Mouse (Mus musculus) embryonic facial prominence, embryonic 11.5 days (tissue): ENCODE data around the gene Btn2a2. TPM values are rescaled to one million over a fixed set of nuclear protein-coding genes. Genes with fewer than 3 reads are reported as not detected.
A peak's percentile ranks its signal among the peaks of the same experiment; 100 is the strongest.

Experiments
- ATAC-seq: fragments of 200-750 bp; cut with Nextera tagmentation; replicated peaks from 2 replicates; pipeline ENCODE4 v1.8.0; 2017; ENCODE audit warnings: low read depth; ENCODE audit not compliant: insufficient number of reproducible peaks, low FRiP score, low TSS enrichment
- DNase-seq: peaks from one replicate; pipeline ENCODE4 v3.0.0-alpha.2; 2015; ENCODE audit warnings: low spot score
- H3K27ac ChIP-seq: fragments of 300-500 bp; sonication (generic); replicated peaks from 2 replicates; pipeline ENCODE4 v1.5.1; 2014; ENCODE audit warnings: mild to moderate bottlenecking, low read depth, low read length, control low read depth
- H3K27me3 ChIP-seq: fragments of 300-500 bp; sonication (generic); 2 replicates; pipeline ENCODE4 v1.6.1; 2014; ENCODE audit warnings: mild to moderate bottlenecking, low read length, moderate library complexity, mixed read lengths; ENCODE audit not compliant: control insufficient read depth, insufficient read depth
- H3K36me3 ChIP-seq: fragments of 300-500 bp; sonication (generic); replicated peaks from 2 replicates; pipeline ENCODE4 v1.6.1; 2014; ENCODE audit warnings: low read depth, mild to moderate bottlenecking, low read length, moderate library complexity, mixed read lengths; ENCODE audit not compliant: control insufficient read depth, insufficient read depth
- H3K4me1 ChIP-seq: fragments of 300-500 bp; sonication (generic); 2 replicates; pipeline ENCODE4 v1.6.1; 2014; ENCODE audit warnings: low read length, mixed read lengths; ENCODE audit not compliant: control insufficient read depth, insufficient read depth
- H3K4me2 ChIP-seq: fragments of 300-500 bp; sonication (generic); 2 replicates; pipeline ENCODE4 v1.6.1; 2014; ENCODE audit warnings: low read depth, mild to moderate bottlenecking, control low read depth, low read length, moderate library complexity
- H3K4me3 ChIP-seq: fragments of 300-500 bp; sonication (generic); 2 replicates; pipeline ENCODE4 v1.5.1; 2014; ENCODE audit warnings: low read depth, low read length, control low read depth
- H3K9ac ChIP-seq: fragments of 300-500 bp; sonication (generic); replicated peaks from 2 replicates; pipeline ENCODE4 v1.6.1; 2014; ENCODE audit warnings: mild to moderate bottlenecking, control low read depth, low read length
- H3K9me3 ChIP-seq: fragments of 300-500 bp; sonication (generic); replicated peaks from 2 replicates; pipeline ENCODE4 v1.6.1; 2016; ENCODE audit warnings: mild to moderate bottlenecking, low read length, inconsistent platforms, mixed read lengths; ENCODE audit not compliant: control insufficient read depth
- WGBS: fragments of 180-500 bp; shearing (Covaris S2); extraction: QIAGEN DNeasy Blood & Tissue Kit; methylation state at CpG from one replicate; pipeline ENCODE4 v1.1.7; 2014; 5-methylcytosine and 5-hydroxymethylcytosine counted together
- polyA plus RNA-seq: library from polyadenylated mRNA; unstranded; fragments of >200 nt; fragmentation: Nextera tagmentation; extraction: Ambion mirVana; gene quantifications from 2 replicates; pipeline ENCODE4 v1.2.1, GENCODE M21; 2014

The Btn2a2 gene
- polyA plus RNA-seq, 1 experiment from 2014 or later = 1.4 TPM

- peak; percentile 97 for DNase-seq
- Histone ChIP-seq H3K27ac (no peak overlapping the region), H3K4me2 (peak overlapping the region; percentile 36)
These were observed 37.7 kb upstream of the Btn2a2 start for GRCm38 (mm10) chr13:23526312-23526711.

GRCm38 (mm10) chr13:23525901-23526300, 37.2 kb upstream of the Btn2a2 start:
- Histone ChIP-seq H3K27me3 (no peaks in the 10 kb centered on the region), H3K4me2 (peak overlapping the region; percentile 36), H3K9ac (peak overlapping the region; percentile 29; the same call in 1 of the 2 replicates), H3K4me1 (no peaks in the 10 kb centered on the region), H3K27ac (no peak overlapping the region), H3K36me3 (no peaks in the 10 kb centered on the region), H3K4me3 (peak overlapping the region; percentile 38), H3K9me3 (no peaks in the 10 kb centered on the region)
- DNase-seq = peak; percentile 73
- 2% methylated on average over 10 of the region's 10 CpGs for WGBS
- ATAC-seq = no peak

More at GRCm38 (mm10) chr13:23526312-23526711, 37.7 kb upstream of the Btn2a2 start:
- H3K27me3 ChIP-seq = no peaks in the 10 kb centered on the region
- H3K9me3 ChIP-seq = no peaks in the 10 kb centered on the region
- H3K9ac ChIP-seq = peak overlapping the region; percentile 43
- H3K4me1 ChIP-seq = no peaks in the 10 kb centered on the region
- WGBS = under 1% methylated on average over 17 of the region's 17 CpGs
- ATAC-seq = no peak
- H3K4me3 ChIP-seq = peak overlapping the region; percentile 38
- no peaks in the 10 kb centered on the region for H3K36me3 ChIP-seq

DNA sequence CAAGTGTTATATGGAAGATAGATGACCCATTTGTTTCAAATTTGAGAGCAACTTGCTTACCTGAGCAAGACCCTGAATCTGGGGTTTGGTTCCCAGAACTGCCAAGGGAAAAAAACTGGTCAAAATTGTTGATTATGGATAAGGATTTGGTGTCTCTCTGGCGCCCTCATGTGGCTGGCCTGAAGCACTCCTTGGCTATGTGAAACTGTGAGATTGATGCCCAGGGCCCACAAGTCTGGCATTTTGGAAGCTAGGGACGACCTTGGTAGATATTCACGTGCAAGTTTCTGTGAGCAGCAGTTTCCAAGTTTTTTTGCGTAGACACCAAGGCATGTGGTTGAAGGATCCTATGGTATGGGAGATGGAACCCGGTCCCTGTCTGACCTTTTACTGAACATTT, 36.0 kb upstream of the Btn2a2 start:
- WGBS = 4% methylated on average over 5 of the region's 5 CpGs
- H3K9ac ChIP-seq = no peak overlapping the region

GRCm38 (mm10) chr13:23523976-23524375, 35.3 kb upstream of the Btn2a2 start:
- no peak overlapping the region for H3K4me3 ChIP-seq
- no peaks in the 10 kb centered on the region for H3K9me3 ChIP-seq
- no peak for ATAC-seq
- no peaks in the 10 kb centered on the region for H3K4me1 ChIP-seq
- no peak overlapping the region for H3K9ac ChIP-seq
- no peaks in the 10 kb centered on the region for H3K36me3 ChIP-seq
- WGBS = 61% methylated on average over 5 of the region's 5 CpGs
- H3K27me3 ChIP-seq = no peaks in the 10 kb centered on the region
- H3K27ac ChIP-seq = no peak overlapping the region
- no peak for DNase-seq
- H3K4me2 ChIP-seq = no peak overlapping the region

More for the DNA sequence above, 36.0 kb upstream of the Btn2a2 start:
- no peak overlapping the region for H3K4me3 ChIP-seq
- no peaks in the 10 kb centered on the region for H3K4me1 ChIP-seq
- ATAC-seq (0 out of 2 replicates have a peak, but pooled peaks have one; percentile 29), DNase-seq (peak; percentile 90)
- H3K36me3 ChIP-seq = no peaks in the 10 kb centered on the region
- H3K9me3 ChIP-seq = no peaks in the 10 kb centered on the region
- no peaks in the 10 kb centered on the region for H3K27me3 ChIP-seq
- no peak overlapping the region for H3K27ac ChIP-seq
- H3K4me2 ChIP-seq = no peak overlapping the region

GRCm38 (mm10) chr13:23521703-23522102, 33.0 kb upstream of the Btn2a2 start:
- no peak for ATAC-seq
- Histone ChIP-seq H3K4me2 (no peak overlapping the region; the same call in 1 of the 2 replicates), H3K4me1 (no peaks in the 10 kb centered on the region), H3K9me3 (no peaks in the 10 kb centered on the region), H3K27ac (no peak overlapping the region), H3K36me3 (no peaks in the 10 kb centered on the region), H3K9ac (no peak overlapping the region), H3K27me3 (no peaks in the 10 kb centered on the region), H3K4me3 (no peak overlapping the region)
- peak; percentile 84 for DNase-seq
- WGBS = 1% methylated on average over 14 of the region's 14 CpGs

- Histone ChIP-seq H3K27ac (no peak overlapping the region), H3K9me3 (no peaks in the 10 kb centered on the region), H3K4me3 (peak overlapping the region; percentile 28), H3K9ac (no peak overlapping the region), H3K36me3 (no peaks in the 10 kb centered on the region), H3K4me2 (peak overlapping the region; percentile 16), H3K27me3 (no peaks in the 10 kb centered on the region), H3K4me1 (no peaks in the 10 kb centered on the region)
- DNase-seq = peak; percentile 90
- 0% methylated on average over 10 of the region's 10 CpGs for WGBS
- 0 out of 2 replicates have a peak, but pooled peaks have one; percentile 10 for ATAC-seq
These were observed 30.8 kb upstream of the Btn2a2 start for GRCm38 (mm10) chr13:23519416-23519815.

GRCm38 (mm10) chr13:23518885-23519284, 30.2 kb upstream of the Btn2a2 start:
- H3K27ac ChIP-seq = no peak overlapping the region
- 0% methylated on average over 6 of the region's 6 CpGs for WGBS
- DNase-seq (peak; percentile 91), ATAC-seq (peak; percentile 54)
- H3K4me3 ChIP-seq = peak overlapping the region; percentile 28
- H3K9ac ChIP-seq = no peak overlapping the region
- no peaks in the 10 kb centered on the region for H3K27me3 ChIP-seq
- no peaks in the 10 kb centered on the region for H3K36me3 ChIP-seq
- H3K4me1 ChIP-seq = no peaks in the 10 kb centered on the region
- no peaks in the 10 kb centered on the region for H3K9me3 ChIP-seq
- peak overlapping the region; percentile 16 for H3K4me2 ChIP-seq

GRCm38 (mm10) chr13:23518295-23518603, 29.6 kb upstream of the Btn2a2 start:
- no peaks in the 10 kb centered on the region for H3K27me3 ChIP-seq
- peak overlapping the region; percentile 14 for H3K4me2 ChIP-seq
- peak overlapping the region; percentile 47 for H3K4me3 ChIP-seq
- under 1% methylated on average over 6 of the region's 6 CpGs for WGBS
- no peak for ATAC-seq
- no peak overlapping the region for H3K27ac ChIP-seq
- no peaks in the 10 kb centered on the region for H3K4me1 ChIP-seq
- H3K36me3 ChIP-seq = no peaks in the 10 kb centered on the region
- DNase-seq = no peak
- no peaks in the 10 kb centered on the region for H3K9me3 ChIP-seq
- H3K9ac ChIP-seq = no peak overlapping the region
